17 mouse cellular contexts compared by ENCODE assay signal in genomic region chr16:82700922-82701321, GRCm38 (mm10).
DNase-seq lines count a peak whose midpoint lies in the region.
"Had no signal": no experiment of that assay in that cellular context is flagged by ENCODE, and none has a peak within 500 bp of the region (broad histone marks: within the 10 kb centered on the region; RNA-seq: fewer than 3 reads in every experiment).

No protein-coding gene starts in this region.

- intact Hi-C loops in left cerebral cortex, postnatal 4 days (cut with DNase I) = no loop called here

- peak; percentile 30 to 41 for DNase-seq in cerebellum, postnatal 14 days
- DNase-seq in cerebellum, adult 8-10 months = no peak
- DNase-seq in left cerebral cortex, postnatal 4 days = peak; percentile 10
- no peak for DNase-seq in left cerebral cortex, adult 18-20 months (ENCODE audit: low spot score in 2 of 2)
- DNase-seq in adrenal gland, postnatal 14 days = peak; percentile 12
- DNase-seq in adrenal gland, postnatal 36 days = peak; percentile 3 to 9
- no peak for DNase-seq in thymus, adult 18-20 months
- no peak for DNase-seq in layer of hippocampus, postnatal 14 days (ENCODE audit: low spot score in 2 of 2)
- DNase-seq: B cell, adult 2 months; gastrocnemius, postnatal 25 days; heart, adult 11 months; heart, postnatal 36 days; kidney, adult 9 months; kidney, postnatal 10 days; layer of hippocampus, adult 9-11 months; liver; lung, adult 2 months had no signal

Comparison
In these comparisons a context has a peak if more than half of its experiments do, and no peak if none do; other contexts are left out.
1. DNase-seq: peak in cerebellum, postnatal 14 days (2 of 2), left cerebral cortex, postnatal 4 days (single experiment), adrenal gland, postnatal 14 days (single experiment) and adrenal gland, postnatal 36 days (2 of 2); none in cerebellum, adult 8-10 months (single experiment), left cerebral cortex, adult 18-20 months (0 of 2), thymus, adult 18-20 months (0 of 2) and layer of hippocampus, postnatal 14 days (0 of 2).